Mouse (Mus musculus): ENCODE measurements around the gene Dchs2. TPM values are rescaled to one million over a fixed set of nuclear protein-coding genes. Genes with fewer than 3 reads are reported as not detected.

Dchs2 gene
- polyA plus RNA-seq, 1 experiment = not detected

- no peak for TF ChIP-seq POLR2A (IDR thresholded peaks at IDR 0.05; ENCODE audit: borderline replicate concordance, control insufficient read depth, low read depth, low read length)
- no peak for TF ChIP-seq CTCF (IDR thresholded peaks at IDR 0.05; ENCODE audit: control insufficient read depth, insufficient read depth, low read length)
- Histone ChIP-seq H3K4me3 (replicated peaks; ENCODE audit: control insufficient read depth, low read depth, low read length) (no peak overlapping the region), H3K27ac (ENCODE audit: control insufficient read depth, insufficient read depth, low read depth, low read length, poor library complexity) (no peak overlapping the region), H3K4me1 (ENCODE audit: control insufficient read depth, insufficient read depth, low read length) (no peaks in the 10 kb centered on the region)
- WGBS = 22% methylated on average over 4 of the region's 4 CpGs
These were observed 106.7 kb downstream of the Dchs2 start for GRCm38 (mm10) chr3:83234457-83234856.

- Histone ChIP-seq H3K27ac (ENCODE audit: control insufficient read depth, insufficient read depth, low read depth, low read length, poor library complexity) (no peak overlapping the region), H3K4me1 (ENCODE audit: control insufficient read depth, insufficient read depth, low read length) (no peaks in the 10 kb centered on the region), H3K4me3 (replicated peaks; ENCODE audit: control insufficient read depth, low read depth, low read length) (no peak overlapping the region)
- no peak for TF ChIP-seq POLR2A (IDR thresholded peaks at IDR 0.05; ENCODE audit: borderline replicate concordance, control insufficient read depth, low read depth, low read length)
- TF ChIP-seq CTCF (IDR thresholded peaks at IDR 0.05; ENCODE audit: control insufficient read depth, insufficient read depth, low read length) = no peak
- WGBS = 68% methylated on average over 5 of the region's 5 CpGs
These were observed 107.3 kb downstream of the Dchs2 start for GRCm38 (mm10) chr3:83235061-83235460.

- H3K4me1 ChIP-seq (ENCODE audit: control insufficient read depth, insufficient read depth, low read length) = no peaks in the 10 kb centered on the region; the same call in 1 of the 2 replicates
- 70% methylated on average over 5 of the region's 5 CpGs for WGBS
- H3K27ac ChIP-seq (ENCODE audit: control insufficient read depth, insufficient read depth, low read depth, low read length, poor library complexity) = no peak overlapping the region
- H3K4me3 ChIP-seq (replicated peaks; ENCODE audit: control insufficient read depth, low read depth, low read length) = no peak overlapping the region
- TF ChIP-seq POLR2A (IDR thresholded peaks at IDR 0.05; ENCODE audit: borderline replicate concordance, control insufficient read depth, low read depth, low read length) = no peak
These were observed 118.8 kb downstream of the Dchs2 start for GRCm38 (mm10) chr3:83246536-83246935.

GRCm38 (mm10) chr3:83250001-83250545 is 122.3 kb downstream of the Dchs2 start:
- 83% methylated on average over 4 of the region's 4 CpGs for WGBS
- Histone ChIP-seq H3K27ac (ENCODE audit: control insufficient read depth, insufficient read depth, low read depth, low read length, poor library complexity) (no peak overlapping the region), H3K4me1 (ENCODE audit: control insufficient read depth, insufficient read depth, low read length) (no peaks in the 10 kb centered on the region; the same call in 1 of the 2 replicates), H3K4me3 (replicated peaks; ENCODE audit: control insufficient read depth, low read depth, low read length) (no peak overlapping the region)
- TF ChIP-seq POLR2A (IDR thresholded peaks at IDR 0.05; ENCODE audit: borderline replicate concordance, control insufficient read depth, low read depth, low read length) = no peak
- no peak for TF ChIP-seq CTCF (IDR thresholded peaks at IDR 0.05; ENCODE audit: control insufficient read depth, insufficient read depth, low read length)

GRCm38 (mm10) chr3:83251899-83252298 is 124.2 kb downstream of the Dchs2 start:
- 10% methylated on average over 7 of the region's 7 CpGs for WGBS
- Histone ChIP-seq H3K27ac (ENCODE audit: control insufficient read depth, insufficient read depth, low read depth, low read length, poor library complexity) (no peak overlapping the region), H3K4me3 (replicated peaks; ENCODE audit: control insufficient read depth, low read depth, low read length) (no peak overlapping the region), H3K4me1 (ENCODE audit: control insufficient read depth, insufficient read depth, low read length) (no peaks in the 10 kb centered on the region; the same call in 1 of the 2 replicates)
- no peak for TF ChIP-seq POLR2A (IDR thresholded peaks at IDR 0.05; ENCODE audit: borderline replicate concordance, control insufficient read depth, low read depth, low read length)

GRCm38 (mm10) chr3:83259421-83259820 is 131.7 kb downstream of the Dchs2 start:
- H3K27ac ChIP-seq (ENCODE audit: control insufficient read depth, insufficient read depth, low read depth, low read length, poor library complexity) = no peak overlapping the region
- no peak overlapping the region for H3K4me3 ChIP-seq (replicated peaks; ENCODE audit: control insufficient read depth, low read depth, low read length)
- 64% methylated on average over 4 of the region's 4 CpGs for WGBS
- TF ChIP-seq CTCF (IDR thresholded peaks at IDR 0.05; ENCODE audit: control insufficient read depth, insufficient read depth, low read length) (no peak), POLR2A (IDR thresholded peaks at IDR 0.05; ENCODE audit: borderline replicate concordance, control insufficient read depth, low read depth, low read length) (no peak)
- no peaks in the 10 kb centered on the region for H3K4me1 ChIP-seq (ENCODE audit: control insufficient read depth, insufficient read depth, low read length)

GRCm38 (mm10) chr3:83266009-83266408 is 138.3 kb downstream of the Dchs2 start:
- Histone ChIP-seq H3K4me3 (replicated peaks; ENCODE audit: control insufficient read depth, low read depth, low read length) (no peak overlapping the region), H3K27ac (ENCODE audit: control insufficient read depth, insufficient read depth, low read depth, low read length, poor library complexity) (no peak overlapping the region), H3K4me1 (ENCODE audit: control insufficient read depth, insufficient read depth, low read length) (no peaks in the 10 kb centered on the region)
- 84% methylated on average over 4 of the region's 4 CpGs for WGBS
- no peak for TF ChIP-seq CTCF (IDR thresholded peaks at IDR 0.05; ENCODE audit: control insufficient read depth, insufficient read depth, low read length)
- TF ChIP-seq POLR2A (IDR thresholded peaks at IDR 0.05; ENCODE audit: borderline replicate concordance, control insufficient read depth, low read depth, low read length) = no peak

GRCm38 (mm10) chr3:83270228-83270627 is 142.5 kb downstream of the Dchs2 start:
- H3K27ac ChIP-seq (ENCODE audit: control insufficient read depth, insufficient read depth, low read depth, low read length, poor library complexity) = no peak overlapping the region
- WGBS = 85% methylated on average over 14 of the region's 14 CpGs
- no peaks in the 10 kb centered on the region for H3K4me1 ChIP-seq (ENCODE audit: control insufficient read depth, insufficient read depth, low read length)
- no peak overlapping the region for H3K4me3 ChIP-seq (replicated peaks; ENCODE audit: control insufficient read depth, low read depth, low read length)
- TF ChIP-seq CTCF (IDR thresholded peaks at IDR 0.05; ENCODE audit: control insufficient read depth, insufficient read depth, low read length) = no peak
- TF ChIP-seq POLR2A (IDR thresholded peaks at IDR 0.05; ENCODE audit: borderline replicate concordance, control insufficient read depth, low read depth, low read length) = no peak

- TF ChIP-seq POLR2A (IDR thresholded peaks at IDR 0.05; ENCODE audit: borderline replicate concordance, control insufficient read depth, low read depth, low read length) (no peak), CTCF (IDR thresholded peaks at IDR 0.05; ENCODE audit: control insufficient read depth, insufficient read depth, low read length) (no peak)
- H3K4me3 ChIP-seq (replicated peaks; ENCODE audit: control insufficient read depth, low read depth, low read length) = no peak overlapping the region
- H3K4me1 ChIP-seq (ENCODE audit: control insufficient read depth, insufficient read depth, low read length) = no peaks in the 10 kb centered on the region
- H3K27ac ChIP-seq (ENCODE audit: control insufficient read depth, insufficient read depth, low read depth, low read length, poor library complexity) = no peak overlapping the region
- WGBS = 56% methylated on average over 9 of the region's 9 CpGs
These were observed 143.2 kb downstream of the Dchs2 start for GRCm38 (mm10) chr3:83270982-83271381.
